Mouse (Mus musculus): ENCODE data around the gene Brpf1.

Brpf1 gene

DNA sequence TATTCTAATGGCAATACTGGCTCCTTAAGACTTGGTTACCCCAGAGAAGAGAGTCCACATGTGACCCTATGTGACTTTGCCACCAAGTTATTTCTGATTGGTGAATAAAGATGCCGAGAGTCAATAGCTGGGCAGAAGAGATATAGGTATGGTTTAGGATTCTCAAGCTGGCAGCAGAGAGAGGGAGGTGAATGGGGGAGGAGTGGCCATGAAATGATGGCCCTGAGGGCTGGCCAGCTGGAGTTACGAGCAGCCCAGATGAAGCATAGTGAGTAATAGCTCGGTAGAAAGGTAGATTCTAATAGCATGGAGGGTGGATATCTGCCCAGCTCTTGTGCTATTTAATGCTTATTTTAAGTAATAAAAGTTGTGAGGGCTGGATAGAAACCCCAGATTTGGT is 45.9 kb downstream of the Brpf1 start:
- DNase-seq (ENCODE audit: low spot score in 2 of 2): no peak

DNA sequence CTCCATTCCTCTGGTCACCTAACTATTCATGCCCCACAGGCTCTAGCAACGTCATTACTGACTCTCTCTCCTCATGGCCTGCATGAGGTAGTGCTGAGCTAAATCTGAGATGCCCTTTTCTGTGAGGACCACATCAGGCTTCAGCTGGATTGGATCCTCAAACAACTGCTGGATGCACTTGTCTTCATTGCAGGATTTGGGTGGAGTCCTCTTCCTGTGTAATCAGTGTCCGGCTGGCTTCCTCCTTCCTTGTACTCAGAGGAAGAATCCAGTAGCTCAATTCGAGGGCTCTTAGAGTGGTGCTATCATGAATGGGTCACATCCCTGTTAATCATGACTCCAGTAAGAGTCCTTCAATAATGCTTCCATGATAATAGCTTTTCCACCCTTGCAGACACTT is 46.8 kb downstream of the Brpf1 start:
- DNase-seq (ENCODE audit: low spot score in 2 of 2): no peak

DNA sequence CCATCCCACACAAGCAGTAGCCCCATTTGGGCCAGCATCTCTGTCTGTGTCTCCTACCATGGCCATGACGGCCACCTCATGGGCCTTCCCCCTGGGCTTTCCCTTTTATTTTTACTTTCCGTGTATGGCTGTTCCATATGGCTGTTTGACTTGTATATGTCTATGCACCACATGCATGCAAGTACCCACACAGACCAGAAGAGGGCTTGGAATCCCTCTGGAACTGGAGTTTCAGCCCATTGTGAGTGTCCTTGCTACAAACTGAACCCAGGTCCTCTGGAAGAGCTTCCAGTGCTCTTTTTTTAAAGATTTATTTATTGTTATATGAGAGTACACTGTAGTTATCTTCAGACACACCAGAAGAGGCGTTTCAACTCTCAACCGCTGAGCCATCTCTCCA is 54.5 kb downstream of the Brpf1 start:
- DNase-seq (ENCODE audit: low spot score in 2 of 2): no peak

DNA sequence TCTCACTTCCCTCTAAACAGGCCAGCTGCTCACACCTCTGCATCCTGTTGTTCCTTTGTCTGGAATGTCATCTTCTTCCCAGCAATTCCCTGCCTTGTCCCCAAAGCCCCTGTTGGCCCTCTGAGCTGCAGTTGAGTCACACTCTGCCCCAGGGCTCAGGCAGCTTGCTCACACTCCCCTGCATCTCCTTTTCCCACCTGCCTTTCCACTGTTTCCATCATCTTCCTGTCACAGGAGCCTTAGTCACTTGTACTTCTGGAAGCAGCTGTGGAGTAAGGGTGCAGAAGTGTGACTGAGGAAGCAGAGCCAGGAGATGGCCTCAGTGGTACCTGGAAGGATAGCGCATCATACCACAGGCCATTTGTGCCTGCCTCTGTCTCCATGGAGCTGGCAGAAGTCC is 55.3 kb downstream of the Brpf1 start:
- no peak for DNase-seq (ENCODE audit: low spot score in 2 of 2)

DNA sequence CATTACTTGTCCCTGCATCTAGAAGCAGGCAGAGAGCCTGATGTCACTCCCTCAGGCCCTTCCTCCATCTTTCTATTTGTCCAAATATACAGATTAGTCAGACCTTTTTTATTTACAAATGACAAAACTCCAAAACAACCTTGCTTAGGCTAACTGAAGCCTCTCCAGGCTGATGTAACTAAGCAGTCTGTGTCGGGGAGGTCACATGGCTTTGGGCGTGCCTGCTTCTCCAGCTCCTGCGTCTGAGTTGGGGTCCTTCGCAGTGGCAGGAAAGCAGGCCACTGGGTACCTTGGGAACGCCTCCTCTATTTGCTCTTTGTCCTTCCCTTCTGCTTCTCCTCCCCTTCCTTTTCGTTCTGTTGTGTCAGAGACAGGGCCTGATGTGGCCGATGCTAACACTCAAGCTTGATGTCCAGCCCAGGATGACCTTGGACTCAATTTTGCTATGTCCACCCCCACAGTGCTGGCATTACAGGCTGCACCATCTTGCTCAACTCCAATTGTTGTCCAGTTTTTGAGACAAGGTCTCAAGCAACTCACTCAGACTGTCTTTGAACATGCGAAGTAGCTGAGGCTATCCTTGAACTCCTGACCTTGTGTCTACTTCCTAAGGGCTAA is 57.7 kb downstream of the Brpf1 start:
- DNase-seq (ENCODE audit: low spot score in 2 of 2): no peak

DNA sequence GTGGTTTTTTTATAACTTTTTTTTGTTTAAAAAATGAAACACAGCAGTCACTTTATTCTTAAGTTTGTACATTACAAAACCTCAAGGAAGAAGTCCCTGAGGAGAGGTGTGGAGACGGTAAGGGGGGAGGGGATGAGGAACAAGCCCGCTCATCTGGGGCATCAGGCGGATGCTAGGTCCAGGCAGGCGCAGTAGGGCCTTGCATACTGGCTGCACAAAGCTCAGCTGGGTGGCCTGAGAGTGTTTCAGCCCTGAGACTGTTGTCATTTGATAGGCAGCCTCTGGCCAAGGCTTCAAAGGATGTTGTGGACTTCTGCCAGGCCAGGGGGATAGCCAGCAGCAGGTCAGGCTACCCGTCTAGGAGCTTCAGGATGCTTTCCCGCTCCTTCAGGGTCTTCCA is 59.7 kb downstream of the Brpf1 start:
- DNase-seq (ENCODE audit: low spot score in 2 of 2): no peak

DNA sequence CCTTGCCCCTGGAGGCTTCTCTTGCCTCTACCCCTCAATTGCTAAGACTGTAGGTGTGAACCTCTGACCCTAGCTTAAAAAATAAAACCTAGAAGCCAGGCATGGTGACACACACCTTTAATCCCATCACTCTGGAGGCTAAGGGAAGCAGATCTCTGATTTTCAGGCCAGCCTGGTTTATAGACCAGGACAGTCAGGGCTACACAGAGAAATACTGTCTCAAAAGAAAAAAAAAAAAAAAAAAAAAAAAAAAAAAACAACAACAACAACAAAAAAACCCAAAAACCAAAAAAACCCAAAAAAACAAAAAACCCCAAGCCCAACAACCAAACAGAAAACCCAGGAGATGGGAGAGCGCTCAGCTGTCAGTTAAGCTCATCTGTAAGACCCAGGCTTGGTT is 60.6 kb downstream of the Brpf1 start:
- DNase-seq (ENCODE audit: low spot score in 2 of 2): no peak

DNA sequence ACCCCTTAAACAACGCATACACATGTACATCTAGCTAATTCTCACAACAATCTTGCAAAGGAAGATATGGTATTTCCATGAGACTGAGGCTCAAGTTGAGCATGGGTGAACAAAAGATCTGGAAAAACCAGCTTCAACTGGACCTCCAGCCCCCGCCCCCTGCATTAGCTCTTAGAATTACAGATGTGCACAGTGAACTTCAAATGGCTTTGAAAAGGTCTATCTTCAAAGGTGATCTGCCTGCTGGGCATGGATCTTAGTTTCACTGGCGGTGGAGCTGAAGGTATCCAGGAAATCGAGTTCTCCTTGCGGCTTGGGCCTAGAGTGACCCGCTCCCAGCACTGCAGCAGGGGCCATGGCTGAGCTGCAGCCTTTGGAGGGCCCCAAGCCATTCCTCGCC is 61.2 kb downstream of the Brpf1 start:
- DNase-seq (ENCODE audit: low spot score in 2 of 2): no peak

DNA sequence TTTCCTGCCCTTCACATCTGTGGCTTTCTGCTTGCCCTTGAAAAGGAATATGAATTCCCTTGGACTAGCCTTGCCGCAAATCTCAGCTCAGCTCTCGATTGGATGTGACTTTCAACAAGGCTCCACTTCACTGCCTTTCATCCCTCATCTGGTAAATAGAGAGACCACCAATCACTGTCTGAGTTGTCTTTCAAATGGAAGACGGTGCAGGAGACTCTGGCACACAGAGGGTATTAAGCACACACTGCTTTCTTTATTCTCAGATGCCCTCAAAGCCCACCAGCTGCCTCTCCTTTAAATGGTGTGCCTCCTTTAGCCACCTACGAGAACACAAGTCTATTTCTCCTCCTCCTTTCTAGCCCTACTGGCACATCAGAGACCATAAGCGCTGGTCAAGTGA is 61.6 kb downstream of the Brpf1 start:
- no peak for DNase-seq (ENCODE audit: low spot score in 2 of 2)

DNA sequence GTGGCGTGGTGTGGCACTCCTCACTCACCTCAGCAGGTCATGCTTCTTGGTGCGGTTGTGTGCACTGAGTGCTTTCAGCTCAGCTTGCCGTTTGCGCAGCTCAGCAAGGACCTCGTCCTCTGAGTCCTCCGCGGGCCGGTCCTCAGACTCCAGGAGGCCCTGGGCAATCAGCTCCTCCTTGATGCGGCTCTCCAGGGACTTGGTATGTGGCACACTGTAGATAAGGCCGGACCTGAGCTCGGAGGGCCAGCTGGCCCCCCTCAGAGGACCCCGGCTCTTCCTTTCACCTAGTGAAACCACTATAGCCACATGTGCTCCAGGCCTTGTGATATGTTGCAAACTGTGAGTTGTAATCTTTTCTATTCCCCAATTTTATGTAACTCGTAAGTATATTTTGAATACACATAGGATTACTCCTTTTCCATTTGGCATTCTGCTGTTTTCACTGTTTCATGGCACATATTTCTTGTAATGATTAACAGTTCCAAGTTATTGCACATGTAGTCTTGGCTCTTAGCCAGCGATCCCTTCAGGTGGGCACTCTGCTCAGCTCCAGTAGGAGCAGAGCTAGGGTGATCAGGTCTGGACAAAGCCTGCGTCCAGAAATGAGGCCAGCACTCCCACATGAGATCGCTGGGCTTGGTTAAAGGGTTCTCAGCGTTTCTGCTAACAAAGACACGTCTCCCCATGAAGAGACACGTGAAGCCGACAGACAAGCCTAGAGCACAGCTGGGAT is 63.4 kb downstream of the Brpf1 start:
- no peak for DNase-seq (ENCODE audit: low spot score in 2 of 2)

DNA sequence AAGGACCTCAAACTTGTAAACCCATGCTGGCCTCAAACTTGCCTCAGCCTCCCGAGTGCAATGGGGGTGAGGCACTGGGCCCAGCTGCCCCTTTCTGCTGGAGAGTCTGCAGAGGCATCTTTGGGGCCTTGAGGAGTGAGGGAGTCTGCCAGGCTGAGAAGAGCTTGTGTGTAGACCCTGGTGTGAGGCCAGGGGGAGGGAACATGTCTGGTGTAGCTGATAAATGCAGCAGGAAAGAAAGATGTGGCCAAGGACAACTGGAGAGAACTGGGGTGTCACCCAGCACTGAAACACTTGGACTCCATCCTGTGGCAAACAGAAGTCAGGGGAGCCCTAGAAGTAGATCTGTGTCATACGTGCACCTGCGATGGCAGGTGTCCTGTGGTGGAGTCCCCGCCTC is 66.6 kb downstream of the Brpf1 start:
- no peak for DNase-seq (ENCODE audit: low spot score in 2 of 2)
